Mouse (Mus musculus) embryonic stem cell, embryonic (primary cell): ENCODE data around the gene Zfp36.

Source experiments
- CTCF ChIA-PET, 4 experiments: fragments of 300-600 bp in 2 of 4; fragments of 350-600 bp in 2 of 4; sonication (Branson Sonifier 250); formaldehyde crosslinking; loops; one replicate each; lab custom pipeline; 2022; ENCODE audit warnings: inconsistent platforms in 2 of 4; lab: Charles Lee
- POLR2A ChIA-PET, 4 experiments: fragments of 300-600 bp in 2 of 4; fragments of 350-600 bp in 2 of 4; sonication (Branson Sonifier 250); formaldehyde crosslinking; loops; one replicate each; lab custom pipeline; 2022; ENCODE audit warnings: antibody characterized with exemption in 4 of 4, inconsistent platforms in 1 of 4; lab: Charles Lee

Gene Zfp36

DNA sequence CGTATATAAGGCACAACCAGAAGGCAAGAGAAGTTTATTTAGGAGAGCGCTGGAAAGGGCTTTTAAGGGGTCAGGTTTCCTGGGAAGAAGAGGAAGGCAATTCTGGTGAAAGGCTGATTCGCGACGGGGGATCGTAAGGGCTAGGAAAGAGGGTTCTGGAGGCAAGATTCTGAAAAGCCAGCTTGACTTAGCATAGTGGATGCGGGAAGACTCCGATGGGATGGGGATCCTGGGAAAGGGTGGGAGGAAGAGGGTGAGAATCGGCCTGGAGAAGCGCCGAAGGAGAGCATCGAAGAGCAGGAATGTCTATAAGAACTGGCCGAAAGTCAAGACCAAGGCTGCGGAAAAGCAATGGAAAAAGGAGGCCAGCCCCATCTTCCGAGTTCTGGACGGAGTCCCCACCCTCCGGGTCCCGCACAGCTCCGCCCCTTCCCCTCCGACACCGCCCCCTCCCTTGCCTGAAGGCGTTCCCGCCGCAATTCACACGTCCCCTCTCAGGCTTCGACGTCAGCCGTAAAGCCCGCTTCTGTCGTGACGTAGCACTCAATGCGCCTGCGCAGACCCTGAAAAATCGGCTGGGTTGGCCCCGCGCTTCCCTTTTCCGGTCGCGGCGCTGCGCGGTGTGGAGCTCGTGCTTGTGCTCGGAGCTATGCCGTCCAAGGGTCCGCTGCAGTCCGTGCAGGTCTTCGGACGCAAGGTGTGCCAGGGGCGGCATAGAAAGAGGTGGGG, 29.7 kb downstream of the Zfp36 start, which contains the start of gene Rps16:
TSS of gene Rps16 (plus strand) at position 498 of the 729 bp plus-strand sequence.
- CTCF ChIA-PET: interaction anchor here in 3 of 4 experiments (0.6 to 3.7 kb wide), 18 partner anchors 8 to 1124 kb away, joined by 3 to 29 read pairs (median 4); partner anchors contain the start of genes Med29 (in 1 of the 3), Paf1 (in 1 of the 3), Plekhg2 (in 1 of the 3) and Selenov (in 1 of the 3)
- POLR2A ChIA-PET: interaction anchor here (0.5 to 50.6 kb wide), 160 partner anchors 8 to 1254 kb away, joined by 3 to 1116 read pairs (median 4); partner anchors contain the start of genes Supt5 (in 4 of the 4), Dll3 (in 3 of the 4), Dyrk1b (in 3 of the 4) and Eid2 (in 3 of the 4)

- ChIA-PET CTCF (interaction anchor here in 2 of 4 experiments (1.5 to 3.7 kb wide), 2 partner anchors 10 kb away, joined by 3 to 29 read pairs; partner anchors contain the start of gene Supt5 (in 2 of the 2)), POLR2A (interaction anchor here in 3 of 4 experiments (0.9 to 50.6 kb wide), 13 partner anchors 6 to 71 kb away, joined by 3 to 1116 read pairs (median 36); partner anchors contain the start of genes Supt5 (in 3 of the 3), Dll3 (in 1 of the 3), Eid2b (in 1 of the 3) and Med29 (in 1 of the 3))
Observed at GRCm38 (mm10) chr7:28348601-28349000, 31.5 kb downstream of the Zfp36 start.

DNA sequence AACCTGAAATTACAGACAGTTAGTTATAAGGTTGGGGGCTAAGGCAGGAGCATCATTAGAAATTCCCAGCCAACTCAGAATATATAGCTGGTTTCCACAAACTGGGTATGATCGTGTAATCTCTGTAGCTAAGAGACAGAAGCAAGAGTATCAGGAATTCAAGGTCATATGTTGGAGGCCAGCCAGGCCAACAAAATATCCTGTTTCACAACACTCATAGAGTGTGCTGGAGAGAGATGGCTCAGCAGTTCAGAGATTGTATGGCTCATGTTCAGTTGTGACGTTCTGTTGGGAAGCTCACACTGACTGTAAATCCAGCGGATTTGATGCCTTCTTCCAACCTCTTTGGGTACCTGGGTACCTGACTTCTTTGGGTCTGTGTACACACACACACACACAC, 32.3 kb downstream of the Zfp36 start:
- POLR2A ChIA-PET: interaction anchor here in 3 of 4 experiments (0.6 to 50.6 kb wide), 8 partner anchors 6 to 523 kb away, joined by 3 to 1116 read pairs (median 292); partner anchors contain the start of genes Supt5 (in 2 of the 3), Med29 (in 1 of the 3), Paf1 (in 1 of the 3) and Plekhg2 (in 1 of the 3)

DNA sequence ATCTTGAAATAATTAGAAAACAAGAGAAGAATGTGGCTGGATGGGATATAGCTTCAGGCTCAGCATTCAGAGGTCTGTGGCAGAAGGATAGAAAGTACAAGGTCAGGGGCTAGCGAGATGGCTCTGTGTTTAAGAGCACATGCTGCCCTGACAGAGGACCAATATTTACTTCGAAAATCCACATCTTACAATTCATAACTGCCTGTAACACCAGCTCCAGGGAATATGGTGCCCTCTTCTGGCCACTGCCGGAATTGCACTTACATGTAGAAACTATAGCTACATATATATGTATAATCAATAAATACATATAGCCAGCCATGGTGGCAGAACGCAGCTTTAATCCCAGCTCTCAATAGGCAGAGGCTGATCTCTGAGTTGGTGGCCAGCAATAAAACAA, 35.4 kb downstream of the Zfp36 start:
- CTCF ChIA-PET: interaction anchor here (0.6 to 2.4 kb wide), 43 partner anchors 8 to 1089 kb away, joined by 3 to 22 read pairs (median 4); partner anchors contain the start of genes Dll3 (in 2 of the 4), Selenov (in 2 of the 4), Eid2 (in 1 of the 4) and Eid2b (in 1 of the 4)
- POLR2A ChIA-PET: interaction anchor here in 3 of 4 experiments (0.5 to 50.6 kb wide), 21 partner anchors 9 to 858 kb away, joined by 3 to 1116 read pairs (median 4); partner anchors contain the start of genes Med29 (in 3 of the 3), Paf1 (in 3 of the 3), Dll3 (in 2 of the 3) and Zfp36 (in 2 of the 3)

More for the DNA sequence above, 32.3 kb downstream of the Zfp36 start:
- CTCF ChIA-PET: interaction anchor here in 2 of 4 experiments (0.6 to 0.7 kb wide), 2 partner anchors 9 to 178 kb away, joined by 3 to 4 read pairs; partner anchors contain the start of gene Fbl (in 1 of the 2)

DNA sequence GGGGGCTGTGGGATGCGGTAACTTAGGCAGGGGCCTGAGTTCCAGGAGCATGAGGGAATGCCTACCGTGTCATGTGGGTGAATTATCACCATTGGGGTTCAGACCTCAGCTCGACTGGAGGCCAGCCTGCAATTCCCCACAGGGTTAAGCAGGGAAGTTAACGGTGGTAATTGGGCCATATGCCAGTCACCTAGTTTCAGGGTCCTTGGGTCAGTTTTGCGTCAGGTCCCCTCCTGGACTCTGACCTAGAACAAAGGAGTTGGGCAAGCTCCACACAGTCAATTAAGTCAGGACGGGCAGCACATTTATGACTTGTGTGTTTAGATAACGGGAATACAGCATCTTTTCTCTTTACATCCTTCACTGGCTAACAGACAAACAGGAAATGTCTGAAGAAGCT, 38.7 kb downstream of the Zfp36 start:
- CTCF ChIA-PET: interaction anchor here in 1 of 4 experiments (1.4 kb wide), 1 partner anchor 9 kb away, joined by 6 read pairs; the partner anchor contains the start of gene Rps16

DNA sequence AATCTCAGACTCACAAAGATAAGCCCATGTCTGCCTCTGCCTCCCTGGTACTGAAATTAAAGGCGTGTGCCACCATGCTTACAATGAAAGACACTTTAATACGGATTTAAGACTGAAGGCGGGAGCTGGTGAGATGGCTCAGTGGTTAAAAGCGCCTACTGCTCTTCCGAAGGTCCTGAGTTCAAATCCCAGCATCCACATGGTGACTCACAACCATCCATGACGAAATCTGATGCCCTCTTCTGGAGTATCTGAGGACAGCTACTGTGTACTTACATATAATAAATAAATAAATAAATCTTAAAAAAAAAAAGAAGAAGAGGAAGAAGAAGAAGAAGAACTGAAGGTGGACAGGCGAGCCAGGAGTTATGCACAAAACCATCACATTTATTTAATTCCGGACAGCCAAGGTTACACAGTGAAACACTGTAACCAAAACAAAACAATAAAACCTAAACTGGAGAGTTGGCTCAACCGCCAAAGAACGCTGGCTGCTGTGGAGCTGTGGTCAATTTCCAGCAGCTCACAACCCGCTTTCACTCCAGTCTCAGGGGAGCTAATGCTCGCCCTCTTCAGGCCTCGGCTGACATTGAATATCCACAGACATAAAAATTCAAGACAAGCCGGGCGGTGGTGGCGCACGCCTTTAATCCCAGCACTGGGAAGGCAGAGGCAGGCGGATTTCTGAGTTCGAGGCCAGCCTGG, 40.7 kb downstream of the Zfp36 start:
- ChIA-PET CTCF (interaction anchor here (0.5 to 3.1 kb wide), 27 partner anchors 8 to 259 kb away, joined by 3 to 29 read pairs (median 4); partner anchors contain the start of genes Selenov (in 2 of the 4), Dll3 (in 1 of the 4), Gmfg (in 1 of the 4) and Med29 (in 1 of the 4)), POLR2A (interaction anchor here (0.5 to 50.6 kb wide), 85 partner anchors 8 to 1161 kb away, joined by 3 to 1116 read pairs (median 5); partner anchors contain the start of genes Rps16 (in 4 of the 4), Dll3 (in 3 of the 4), Med29 (in 3 of the 4) and Paf1 (in 3 of the 4))

More for the DNA sequence above, 38.7 kb downstream of the Zfp36 start:
- POLR2A ChIA-PET: interaction anchor here (0.6 to 50.6 kb wide), 16 partner anchors 9 to 1749 kb away, joined by 3 to 1116 read pairs (median 4); partner anchors contain the start of genes Rps16 (in 4 of the 4), Med29 (in 2 of the 4), Paf1 (in 2 of the 4) and Zfp36 (in 2 of the 4)

GRCm38 (mm10) chr7:28338108-28338998, 41.7 kb downstream of the Zfp36 start, which contains the start of gene Supt5:
TSS of gene Supt5 (minus strand) at chr7:28338746.
- CTCF ChIA-PET: interaction anchor here in 3 of 4 experiments (0.6 to 3.1 kb wide), 18 partner anchors 8 to 260 kb away, joined by 3 to 29 read pairs (median 3); partner anchors contain the start of genes Dll3 (in 1 of the 3), Med29 (in 1 of the 3), Paf1 (in 1 of the 3) and Pak4 (in 1 of the 3)
- POLR2A ChIA-PET: interaction anchor here (0.6 to 50.6 kb wide), 82 partner anchors 8 to 1160 kb away, joined by 3 to 1116 read pairs (median 5); partner anchors contain the start of genes Rps16 (in 4 of the 4), Dll3 (in 3 of the 4), Med29 (in 3 of the 4) and Paf1 (in 3 of the 4)

- CTCF ChIA-PET: interaction anchor here in 1 of 4 experiments (0.9 to 1.5 kb wide), 2 partner anchors 9 kb away, joined by 3 to 4 read pairs; no protein-coding TSS in a partner anchor
Observed at GRCm38 (mm10) chr7:28335471-28335870, 44.6 kb downstream of the Zfp36 start.

GRCm38 (mm10) chr7:28334534-28334933, 45.5 kb downstream of the Zfp36 start:
- POLR2A ChIA-PET: interaction anchor here in 3 of 4 experiments (0.5 to 50.6 kb wide), 14 partner anchors 9 to 1145 kb away, joined by 3 to 1116 read pairs (median 6); partner anchors contain the start of genes Rps16 (in 3 of the 3), Dll3 (in 1 of the 3), Med29 (in 1 of the 3) and Paf1 (in 1 of the 3)

More at GRCm38 (mm10) chr7:28335471-28335870, 44.6 kb downstream of the Zfp36 start:
- POLR2A ChIA-PET: interaction anchor here in 3 of 4 experiments (0.9 to 50.6 kb wide), 11 partner anchors 10 to 57 kb away, joined by 3 to 1116 read pairs (median 6); partner anchors contain the start of genes Rps16 (in 3 of the 3), Med29 (in 2 of the 3), Paf1 (in 2 of the 3) and Plekhg2 (in 1 of the 3)

DNA sequence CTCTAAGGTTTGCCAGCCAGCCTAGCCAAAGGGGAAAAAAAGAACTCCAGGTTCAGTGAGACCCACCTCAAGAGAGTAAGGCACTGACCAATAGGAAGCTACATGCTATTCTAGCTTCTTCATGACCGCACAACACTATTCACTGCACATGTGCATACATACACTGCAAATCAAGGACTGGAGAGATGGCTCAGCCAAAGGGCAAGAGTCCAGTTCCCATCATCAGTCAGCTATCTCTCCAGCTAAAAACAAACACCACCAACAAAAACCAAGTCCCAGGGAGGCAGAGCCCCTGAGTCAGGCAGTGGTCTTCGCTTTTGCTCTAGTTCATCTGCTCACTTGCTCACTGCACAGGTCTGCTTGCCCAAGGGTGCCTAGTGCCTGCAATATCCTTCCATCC, 51.8 kb downstream of the Zfp36 start:
- CTCF ChIA-PET: no interaction called here
- POLR2A ChIA-PET: interaction anchor here in 3 of 4 experiments (0.7 to 50.6 kb wide), 10 partner anchors 10 to 404 kb away, joined by 3 to 1116 read pairs (median 7); partner anchors contain the start of genes Rps16 (in 2 of the 3), Supt5 (in 2 of the 3), Med29 (in 1 of the 3) and Paf1 (in 1 of the 3)

More at GRCm38 (mm10) chr7:28334534-28334933, 45.5 kb downstream of the Zfp36 start:
- CTCF ChIA-PET: interaction anchor here in 1 of 4 experiments (0.6 to 1.5 kb wide), 2 partner anchors 10 to 66 kb away, joined by 3 to 4 read pairs; no protein-coding TSS in a partner anchor
